Mouse (Mus musculus): ENCODE results near the gene Otop1.

- TF ChIP-seq CTCF (conservative IDR thresholded peaks at IDR 0.05; ENCODE audit: low read length) (no peak), POU5F1 (IDR thresholded peaks at IDR 0.05; ENCODE audit: borderline replicate concordance, low read length) (no peak)
Observed at GRCm38 (mm10) chr5:38259455-38260106, 16.2 kb upstream of the Otop1 start.

All from E14TG2a.4 (cell line).